In genomic region chr10:70160811-70161210, GRCm38 (mm10) we compare ENCODE assay signal across 20 mouse cellular contexts. TPM values are rescaled to one million over a fixed set of nuclear protein-coding genes. Genes with fewer than 3 reads are reported as not detected.
"Had no signal": no experiment of that assay in that cellular context is flagged by ENCODE, and none has a peak within 500 bp of the region (broad histone marks: within the 10 kb centered on the region; RNA-seq: fewer than 3 reads in every experiment).

No protein-coding gene starts in this region.

- DNase-seq: gastrocnemius, postnatal 25 days; heart, adult 18-20 months; heart, postnatal 14 days; heart, postnatal 36 days; kidney, adult 11 months; kidney, adult 2 months; kidney, adult 9 months; kidney, postnatal 14 days; kidney, postnatal 36 days; left cerebral cortex, postnatal 4 days; lung, adult 18-20 months had no signal

RNA-seq across cellular contexts. Expression of gene Mrln, which starts 43.7 kb away (rescaled TPM):
- total RNA-seq: granulocyte monocyte progenitor cell, adult 5-6 weeks; hematopoietic stem cell, adult 5-6 weeks; layer of hippocampus, adult 2 months; layer of hippocampus, postnatal 25 days; left cerebral cortex, adult 2 months; left cerebral cortex, postnatal 25 days; liver, adult 2 months had no signal
- polyA plus RNA-seq: heart, postnatal 0 days; large intestine, adult 2 months; liver, adult 2 months had no signal
